Mouse (Mus musculus) frontal cortex, adult (tissue): ENCODE results near the gene Bdkrb2.

Experiments used
- ATAC-seq: cut with Nextera tagmentation; 2 replicates; pipeline ENCODE4 v1.9.2; 2017; ENCODE audit warnings: mild to moderate bottlenecking, moderate library complexity, mixed read lengths; ENCODE audit not compliant: low TSS enrichment

Gene Bdkrb2

GRCm38 (mm10) chr12:105546538-105546937 lies 16.5 kb upstream of the Bdkrb2 start:
- ATAC-seq = no peak

GRCm38 (mm10) chr12:105547151-105547550 lies 15.9 kb upstream of the Bdkrb2 start:
- no peak for ATAC-seq

- no peak for ATAC-seq
Measured at GRCm38 (mm10) chr12:105548001-105548400, 15.0 kb upstream of the Bdkrb2 start.

GRCm38 (mm10) chr12:105548881-105549280 lies 14.1 kb upstream of the Bdkrb2 start:
- ATAC-seq = no peak

- ATAC-seq = no peak
Measured at GRCm38 (mm10) chr12:105549835-105550802, 12.9 kb upstream of the Bdkrb2 start.

- peak; percentile 52; the same call in 1 of the 2 replicates for ATAC-seq
Measured at GRCm38 (mm10) chr12:105551551-105551989, 11.5 kb upstream of the Bdkrb2 start.

GRCm38 (mm10) chr12:105554151-105554772 lies 8.8 kb upstream of the Bdkrb2 start:
- no peak for ATAC-seq

GRCm38 (mm10) chr12:105555172-105555571 lies 7.9 kb upstream of the Bdkrb2 start:
- no peak for ATAC-seq

GRCm38 (mm10) chr12:105557250-105557925 lies 5.6 kb upstream of the Bdkrb2 start:
- ATAC-seq = no peak

- ATAC-seq = peak; percentile 91
Measured at GRCm38 (mm10) chr12:105561007-105561534, 2.0 kb upstream of the Bdkrb2 start.

- no peak for ATAC-seq
Measured at GRCm38 (mm10) chr12:105562056-105562820, 788 bp upstream of the Bdkrb2 start.

- ATAC-seq = peak; percentile 21; the same call in 1 of the 2 replicates
Measured at GRCm38 (mm10) chr12:105563726-105564275, 775 bp downstream of the Bdkrb2 start.

- ATAC-seq = no peak
Measured at GRCm38 (mm10) chr12:105565221-105565620, 2.2 kb downstream of the Bdkrb2 start.

- ATAC-seq = peak; percentile 38; the same call in 1 of the 2 replicates
Measured at GRCm38 (mm10) chr12:105571867-105572266, 8.8 kb downstream of the Bdkrb2 start.

GRCm38 (mm10) chr12:105572622-105573021 lies 9.6 kb downstream of the Bdkrb2 start:
- no peak for ATAC-seq

GRCm38 (mm10) chr12:105574356-105574755 lies 11.3 kb downstream of the Bdkrb2 start:
- no peak for ATAC-seq

- no peak for ATAC-seq
Measured at GRCm38 (mm10) chr12:105580490-105580889, 17.5 kb downstream of the Bdkrb2 start.

- ATAC-seq = no peak
Measured at GRCm38 (mm10) chr12:105582486-105582885, 19.5 kb downstream of the Bdkrb2 start.

GRCm38 (mm10) chr12:105583484-105583883 lies 20.5 kb downstream of the Bdkrb2 start:
- ATAC-seq = no peak

- peak; percentile 81 for ATAC-seq
Measured at GRCm38 (mm10) chr12:105584851-105585250, 21.8 kb downstream of the Bdkrb2 start.

GRCm38 (mm10) chr12:105587526-105587925 lies 24.5 kb downstream of the Bdkrb2 start:
- no peak for ATAC-seq
